Mouse (Mus musculus) duodenum, adult 2 months (tissue): ENCODE measurements around the gene Tubb5. TPM values are rescaled to one million over a fixed set of nuclear protein-coding genes. Genes with fewer than 3 reads are reported as not detected.

Experiments
- polyA plus RNA-seq: library from polyadenylated mRNA; depleted of rRNA; stranded (reverse); fragments of >200 nt; gene quantifications from 2 replicates; pipeline ENCODE4 v1.2.3, GENCODE M21; 2012; ENCODE audit warnings: low replicate concordance; rRNA removed

Gene Tubb5
- 105 and 114 TPM in 2 replicates for polyA plus RNA-seq

GRCm38 (mm10) chr17:35838122-35838544 lies at the start of gene Tubb5:
Tubb5 (minus strand) TSS chr17:35838306.

GRCm38 (mm10) chr17:35879245-35880057 lies 41.3 kb upstream of the Tubb5 start, which contains the start of gene Dhx16:
Dhx16 (plus strand) TSS chr17:35879819.

GRCm38 (mm10) chr17:35865481-35866280 lies 27.6 kb upstream of the Tubb5 start, which contains the start of gene Ppp1r18:
Ppp1r18 (plus strand) TSS chr17:35865593.

GRCm38 (mm10) chr17:35861198-35861857 lies 23.2 kb upstream of the Tubb5 start, which contains the start of gene Nrm:
Nrm (plus strand) TSS chr17:35861318.

DNA sequence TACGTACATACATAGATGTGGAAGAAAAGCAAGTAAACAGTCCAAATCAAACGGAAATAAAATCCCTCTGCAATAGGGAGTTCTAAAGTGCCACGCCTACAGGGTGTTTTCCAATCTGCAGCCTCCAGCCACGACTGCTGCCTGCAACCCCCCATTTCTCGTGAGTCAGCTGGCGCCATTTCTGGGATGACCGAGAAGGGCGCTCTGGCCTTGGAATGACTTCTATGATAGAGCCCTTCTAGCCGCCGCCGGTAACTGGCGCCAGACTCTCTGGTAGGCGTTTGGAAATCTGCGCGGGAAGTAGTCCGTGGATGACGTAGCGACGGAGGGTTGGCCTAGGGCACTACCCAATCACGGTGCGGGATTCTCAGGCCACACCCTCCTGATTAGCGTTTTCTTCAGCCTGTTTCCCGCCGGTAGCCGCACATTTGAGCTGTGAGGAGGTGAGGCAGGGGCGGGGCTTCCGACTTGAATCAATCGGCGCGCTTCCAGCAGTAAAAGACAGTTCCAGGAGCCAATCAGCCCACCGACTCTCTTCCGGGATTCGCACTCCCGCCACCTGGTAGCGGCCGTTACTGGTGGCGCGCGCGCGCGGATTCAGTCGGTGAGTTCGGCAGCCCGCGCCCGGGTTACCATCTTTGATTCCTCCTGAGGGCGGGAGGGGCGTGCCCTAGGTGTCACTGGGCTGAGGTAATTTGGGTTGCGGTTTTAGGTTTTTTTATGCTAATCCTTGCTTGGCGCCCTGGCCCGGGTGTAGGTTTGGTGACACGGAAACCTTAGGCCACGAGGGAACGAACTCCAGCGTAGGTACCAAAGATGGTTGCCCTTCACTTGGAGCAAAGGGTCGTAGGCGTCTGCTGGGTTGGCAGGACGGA lies 3.2 kb upstream of the Tubb5 start, which contains the start of gene Mdc1:
Mdc1 (plus strand) TSS at position 440 of the 875 bp plus-strand sequence.

GRCm38 (mm10) chr17:35822964-35823937 lies 14.9 kb downstream of the Tubb5 start, which contains the start of gene Flot1:
Flot1 (plus strand) TSS chr17:35823230.

DNA sequence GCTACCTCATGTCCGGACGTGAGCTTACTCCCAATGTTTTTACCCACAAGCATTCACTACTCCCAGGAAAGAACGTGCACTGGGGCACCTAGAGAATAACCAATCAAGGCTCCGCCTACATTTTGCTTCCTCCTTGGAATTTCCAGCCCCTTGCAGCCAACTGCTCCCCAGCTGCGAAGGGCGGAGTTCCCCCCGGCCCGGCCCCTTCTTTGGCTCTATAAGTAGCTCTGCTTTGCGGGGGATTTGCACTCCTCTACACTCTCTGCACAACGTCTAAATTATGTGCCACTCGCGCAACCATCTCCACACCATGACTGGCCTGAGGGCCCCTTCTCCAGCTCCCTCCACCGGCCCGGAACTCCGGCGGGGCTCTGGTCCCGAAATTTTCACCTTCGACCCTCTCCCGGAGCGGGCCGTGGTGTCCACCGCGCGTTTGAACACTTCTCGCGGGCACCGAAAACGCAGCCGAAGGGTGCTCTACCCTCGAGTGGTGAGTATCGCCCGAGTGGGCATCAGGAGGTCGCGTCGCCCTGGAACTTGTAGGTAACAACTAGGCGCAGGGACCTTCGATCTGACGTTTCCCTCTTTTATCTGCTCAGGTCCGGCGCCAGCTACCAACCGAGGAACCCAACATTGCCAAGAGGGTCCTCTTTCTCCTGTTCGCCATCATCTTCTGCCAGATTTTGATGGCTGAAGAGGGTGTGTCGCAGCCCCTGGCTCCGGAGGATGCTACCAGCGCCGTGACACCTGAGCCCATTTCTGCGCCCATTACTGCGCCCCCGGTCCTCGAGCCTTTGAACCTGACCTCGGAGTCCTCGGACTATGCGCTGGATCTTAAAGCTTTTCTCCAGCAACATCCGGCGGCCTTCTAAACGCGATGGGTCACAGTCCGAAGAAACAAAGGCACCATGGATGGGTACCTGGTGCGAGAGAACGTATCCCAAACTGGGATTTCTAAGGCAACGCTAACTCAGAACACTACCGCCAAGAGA lies 16.4 kb downstream of the Tubb5 start, which contains the start of gene Ier3:
Ier3 (plus strand) TSS at position 246 of the 992 bp plus-strand sequence.

Other genes starting within 250 kb of the Tubb5 start
- gene Sfta2, start 236.8 kb downstream of the Tubb5 start, polyA plus RNA-seq = 0.48 TPM in 1 of 2 replicates, not detected in the other
- 0.05 TPM in 1 of 2 replicates, not detected in the other for gene Gm9573, start 211.7 kb downstream of the Tubb5 start, polyA plus RNA-seq
- 0.17 and 64.7 TPM in 2 replicates for gene Mucl3, start 194.6 kb downstream of the Tubb5 start, polyA plus RNA-seq
- 32.7 and 37.8 TPM in 2 replicates for gene Vars2, start 170.7 kb downstream of the Tubb5 start, polyA plus RNA-seq
- gene Gtf2h4, start 164.6 kb downstream of the Tubb5 start, polyA plus RNA-seq = 14.5 and 14.8 TPM in 2 replicates
- 63.7 and 75.5 TPM in 2 replicates for gene Ddr1, start 133.7 kb downstream of the Tubb5 start, polyA plus RNA-seq
- 20.3 and 22.3 TPM in 2 replicates for gene Ier3, start 16.6 kb downstream of the Tubb5 start, polyA plus RNA-seq
- gene Flot1, start 15.1 kb downstream of the Tubb5 start, polyA plus RNA-seq = 39.8 and 40.1 TPM in 2 replicates
- gene Mdc1, start 3.2 kb upstream of the Tubb5 start, polyA plus RNA-seq = 1.4 and 3.0 TPM in 2 replicates
- 13.6 and 21.1 TPM in 2 replicates for gene Nrm, start 23.0 kb upstream of the Tubb5 start, polyA plus RNA-seq
- 16.2 and 25.7 TPM in 2 replicates for gene Ppp1r18, start 27.3 kb upstream of the Tubb5 start, polyA plus RNA-seq
- gene Dhx16, start 41.5 kb upstream of the Tubb5 start, polyA plus RNA-seq = 36.5 and 59.4 TPM in 2 replicates
- gene 2310061I04Rik, start 59.1 kb upstream of the Tubb5 start, polyA plus RNA-seq = 180 and 283 TPM in 2 replicates
- 47.1 and 64.0 TPM in 2 replicates for gene Atat1, start 71.8 kb upstream of the Tubb5 start, polyA plus RNA-seq
- gene Mrps18b, start 78.1 kb upstream of the Tubb5 start, polyA plus RNA-seq = 74.3 and 76.9 TPM in 2 replicates
- gene Ppp1r10, start 78.1 kb upstream of the Tubb5 start, polyA plus RNA-seq = 25.8 and 36.2 TPM in 2 replicates
- gene Abcf1, start 131.5 kb upstream of the Tubb5 start, polyA plus RNA-seq = 60.3 and 89.7 TPM in 2 replicates
- gene Gnl1, start 141.5 kb upstream of the Tubb5 start, polyA plus RNA-seq = 17.2 and 34.2 TPM in 2 replicates
- 8.2 and 8.5 TPM in 2 replicates for gene Prr3, start 141.9 kb upstream of the Tubb5 start, polyA plus RNA-seq
- gene H2-T24, start 182.3 kb upstream of the Tubb5 start, polyA plus RNA-seq = 1.2 and 1.9 TPM in 2 replicates
- 247 and 672 TPM in 2 replicates for gene H2-T23, start 194.5 kb upstream of the Tubb5 start, polyA plus RNA-seq
- 22.4 and 45.9 TPM in 2 replicates for gene H2-T22, start 204.4 kb upstream of the Tubb5 start, polyA plus RNA-seq
- not detected in 2 replicates for gene Gm6034, start 204.7 kb upstream of the Tubb5 start, polyA plus RNA-seq
- gene Gm11127, start 220.1 kb upstream of the Tubb5 start, polyA plus RNA-seq = 46.7 and 279 TPM in 2 replicates